ENCODE assay signal across 25 mouse cellular contexts in the genomic region with DNA sequence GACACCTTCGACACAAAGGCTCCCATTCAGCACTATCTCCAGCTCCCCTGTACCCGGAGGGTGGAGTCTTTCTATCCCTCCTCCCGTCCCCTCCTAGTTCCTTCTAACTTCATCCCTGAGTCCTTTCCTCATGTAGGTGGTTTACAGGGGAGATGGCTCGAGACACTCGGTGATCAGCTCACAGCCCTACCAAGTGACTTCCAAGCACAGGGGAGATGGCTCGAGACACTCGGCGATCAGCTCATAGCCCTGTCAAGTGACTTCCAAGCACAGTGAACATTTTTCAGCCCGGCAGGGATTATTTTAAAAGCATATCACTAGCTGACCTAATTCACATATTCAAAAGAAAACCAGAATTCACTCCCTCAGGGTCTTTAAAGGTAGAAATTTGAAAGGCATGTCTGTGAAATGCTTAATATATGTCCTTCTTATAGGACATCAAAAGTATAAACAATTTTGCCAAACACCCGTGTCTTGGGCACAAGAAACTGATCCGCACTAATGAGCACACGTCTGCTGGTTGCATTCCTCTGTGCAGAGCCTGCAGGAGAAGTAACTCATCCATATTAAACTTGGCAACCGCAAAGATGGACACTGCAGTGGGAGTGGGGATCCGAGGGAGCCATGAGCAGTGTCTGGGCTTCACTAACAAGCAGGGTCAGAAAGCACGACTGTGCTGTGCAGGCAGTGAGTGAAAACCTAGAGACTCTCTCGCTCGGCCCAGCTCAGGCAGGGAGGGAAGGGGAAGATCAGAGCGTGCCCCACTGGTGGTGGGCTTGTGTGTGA.
DNase-seq lines count a peak whose midpoint lies in the region; ATAC-seq and TF ChIP-seq lines count a peak whose summit lies in the region.
"Had no signal": no experiment of that assay in that cellular context is flagged by ENCODE, and none has a peak within 500 bp of the region (broad histone marks: within the 10 kb centered on the region; RNA-seq: fewer than 3 reads in every experiment).

No protein-coding gene starts in this region.

- DNase-seq in kidney, adult 2 months, result peak; percentile 28
- DNase-seq in kidney, postnatal 10 days, result no peak
- peak; percentile 14 for DNase-seq in midbrain, postnatal 0 days (ENCODE audit: low spot score)
- DNase-seq in midbrain, embryonic 14.5 days, result no peak
- DNase-seq in Muller cell, postnatal 12 days (ENCODE audit: inconsistent ontology term), result peak; percentile 85
- DNase-seq: adrenal gland, postnatal 14 days; cerebellum, adult 8-10 months; cerebellum, postnatal 36 days; embryo, embryonic 11 days; forebrain, postnatal 0 days; lung, adult 18-20 months; lung, postnatal 10 days; right cerebral cortex, adult 18-20 months; right cerebral cortex, postnatal 4 days; thymus, postnatal 25 days had no signal

- H3K27me3 ChIP-seq in kidney, adult 2 months (replicated peaks; ENCODE audit: control insufficient read depth, insufficient read depth, low read length), result no peaks in the 10 kb centered on the region
- no peaks in the 10 kb centered on the region for H3K27me3 ChIP-seq in midbrain, postnatal 0 days (ENCODE audit: insufficient read depth, low read length)
- no peaks in the 10 kb centered on the region for H3K27me3 ChIP-seq in midbrain, embryonic 14.5 days (ENCODE audit: control insufficient read depth, insufficient read depth, low read length)
- no peaks in the 10 kb centered on the region for H3K27me3 ChIP-seq in intestine, embryonic 15.5 days (replicated peaks)
- H3K27me3 ChIP-seq: embryonic facial prominence, embryonic 13.5 days; hindbrain, embryonic 13.5 days; limb, embryonic 13.5 days; liver, embryonic 12.5 days; neural tube, embryonic 12.5 days had no signal

- no peak overlapping the region for H3K4me2 ChIP-seq in midbrain, postnatal 0 days (ENCODE audit: low read depth, low read length, poor library complexity, severe bottlenecking)
- no peak overlapping the region for H3K4me2 ChIP-seq in midbrain, embryonic 14.5 days (ENCODE audit: low read length)
- H3K4me2 ChIP-seq in intestine, embryonic 15.5 days (replicated peaks), result no peak overlapping the region
- H3K4me2 ChIP-seq: embryonic facial prominence, embryonic 13.5 days; hindbrain, embryonic 13.5 days; limb, embryonic 13.5 days; liver, embryonic 12.5 days; midbrain, embryonic 11.5 days; neural tube, embryonic 12.5 days had no signal

- peak overlapping the region; percentile 52; the same call in 1 of the 2 replicates for H3K27ac ChIP-seq in kidney, adult 2 months (ENCODE audit: insufficient read depth, low read depth, low read length)
- no peak overlapping the region for H3K27ac ChIP-seq in midbrain, postnatal 0 days (ENCODE audit: low read depth, low read length)
- H3K27ac ChIP-seq in midbrain, embryonic 14.5 days (replicated peaks; ENCODE audit: low read depth, low read length), result no peak overlapping the region
- H3K27ac ChIP-seq in intestine, embryonic 15.5 days, result no peak overlapping the region
- H3K27ac ChIP-seq: embryonic facial prominence, embryonic 13.5 days; hindbrain, embryonic 13.5 days; limb, embryonic 13.5 days; liver, embryonic 12.5 days; neural tube, embryonic 12.5 days had no signal

- ATAC-seq in midbrain, postnatal 0 days (ENCODE audit: low FRiP score), result peak; percentile 72; the same call in 1 of the 2 replicates
- no peak for ATAC-seq in midbrain, embryonic 14.5 days (ENCODE audit: low FRiP score, low TSS enrichment)
- ATAC-seq in erythroid progenitor cell, adult 5-6 weeks (replicated peaks; ENCODE audit: low FRiP score, poor library complexity, severe bottlenecking), result no peak
- ATAC-seq in intestine, embryonic 15.5 days, result no peak
- ATAC-seq: forebrain, postnatal 0 days; inflammation-experienced regulatory T-cells, adult 6 months; liver, embryonic 12.5 days had no signal

- peaks cover 23% of the 10 kb centered on the region for H3K4me1 ChIP-seq in kidney, adult 2 months (ENCODE audit: control insufficient read depth, insufficient read depth, low read length)
- no peaks in the 10 kb centered on the region for H3K4me1 ChIP-seq in midbrain, postnatal 0 days (ENCODE audit: insufficient read depth, low read length)
- no peaks in the 10 kb centered on the region for H3K4me1 ChIP-seq in midbrain, embryonic 14.5 days (ENCODE audit: control insufficient read depth, insufficient read depth, low read length)
- no peaks in the 10 kb centered on the region for H3K4me1 ChIP-seq in intestine, embryonic 15.5 days (replicated peaks)
- H3K4me1 ChIP-seq: embryonic facial prominence, embryonic 13.5 days; hindbrain, embryonic 13.5 days; limb, embryonic 13.5 days; liver, embryonic 12.5 days; neural tube, embryonic 12.5 days had no signal

- no peak overlapping the region for H3K9ac ChIP-seq in midbrain, postnatal 0 days (replicated peaks; ENCODE audit: low read length, poor library complexity, severe bottlenecking)
- no peak overlapping the region for H3K9ac ChIP-seq in midbrain, embryonic 14.5 days (replicated peaks; ENCODE audit: low read length)
- no peak overlapping the region for H3K9ac ChIP-seq in intestine, embryonic 15.5 days
- H3K9ac ChIP-seq: embryonic facial prominence, embryonic 13.5 days; forebrain, postnatal 0 days; hindbrain, embryonic 13.5 days; limb, embryonic 13.5 days; liver, embryonic 12.5 days; neural tube, embryonic 12.5 days had no signal

- no peak for TF ChIP-seq CTCF in kidney, adult 2 months (conservative IDR thresholded peaks at IDR 0.05; ENCODE audit: insufficient read depth, insufficient read length, low read depth, low read length)
- TF ChIP-seq CTCF in midbrain, postnatal 0 days (IDR thresholded peaks at IDR 0.05), result no peak

- no peak for TF ChIP-seq POLR2A in kidney, adult 2 months (IDR thresholded peaks at IDR 0.05; ENCODE audit: low read depth, low read length)

- H3K4me3 ChIP-seq in kidney, adult 2 months (ENCODE audit: insufficient read depth, low read depth, low read length), result no peak overlapping the region
- no peak overlapping the region for H3K4me3 ChIP-seq in midbrain, postnatal 0 days (ENCODE audit: low read depth, low read length)
- no peak overlapping the region for H3K4me3 ChIP-seq in midbrain, embryonic 14.5 days (replicated peaks; ENCODE audit: low read depth, low read length)
- no peak overlapping the region for H3K4me3 ChIP-seq in intestine, embryonic 15.5 days (replicated peaks)
- H3K4me3 ChIP-seq: embryonic facial prominence, embryonic 13.5 days; erythroblast, embryonic 14.5 days; hindbrain, embryonic 13.5 days; limb, embryonic 13.5 days; liver, embryonic 12.5 days; neural tube, embryonic 12.5 days had no signal

- no peaks in the 10 kb centered on the region for H3K9me3 ChIP-seq in midbrain, postnatal 0 days (ENCODE audit: low read length)
- H3K9me3 ChIP-seq in midbrain, embryonic 14.5 days (ENCODE audit: control insufficient read depth, low read length), result no peaks in the 10 kb centered on the region
- H3K9me3 ChIP-seq in intestine, embryonic 15.5 days, result no peaks in the 10 kb centered on the region
- H3K9me3 ChIP-seq: embryonic facial prominence, embryonic 13.5 days; hindbrain, embryonic 13.5 days; limb, embryonic 13.5 days; liver, embryonic 12.5 days; neural tube, embryonic 12.5 days had no signal

- 50% methylated on average over 18 of the region's 18 CpGs for WGBS in kidney, adult 2 months
- 80% methylated on average over 18 of the region's 18 CpGs for WGBS in midbrain, postnatal 0 days
- WGBS in midbrain, embryonic 14.5 days, result 83% methylated on average over 18 of the region's 18 CpGs
- WGBS in intestine, embryonic 15.5 days, result 90% methylated on average over 18 of the region's 18 CpGs

- H3K36me3 ChIP-seq in kidney, adult 2 months (ENCODE audit: control insufficient read depth, insufficient read depth, low read length), result peaks cover 2% of the 10 kb centered on the region
- peaks cover 65% of the 10 kb centered on the region for H3K36me3 ChIP-seq in midbrain, postnatal 0 days (ENCODE audit: insufficient read depth, low read length)
- H3K36me3 ChIP-seq in midbrain, embryonic 14.5 days (ENCODE audit: control insufficient read depth, insufficient read depth, low read length), result peaks cover 94% of the 10 kb centered on the region
- peaks cover 36% of the 10 kb centered on the region for H3K36me3 ChIP-seq in intestine, embryonic 15.5 days

Comparison
In these comparisons a context has a peak if more than half of its experiments do, and no peak if none do; other contexts are left out.
1. DNase-seq: peak in kidney, adult 2 months (single experiment), midbrain, postnatal 0 days (single experiment) and Muller cell, postnatal 12 days (single experiment); none in kidney, postnatal 10 days (single experiment) and midbrain, embryonic 14.5 days (single experiment).